Mouse (Mus musculus) lung, embryonic 14.5 days (tissue): ENCODE data around the gene Lhx6. TPM values are rescaled to one million over a fixed set of nuclear protein-coding genes. Genes with fewer than 3 reads are reported as not detected.
A peak's percentile ranks its signal among the peaks of the same experiment; 100 is the strongest.
"Not testable (repeated sequence)": the region's sequence is repeated elsewhere in the genome, so short reads cannot be mapped to it uniquely, and the experiment has no call there.

Source experiments
- ATAC-seq: fragments of 200-750 bp; cut with Nextera tagmentation; 2 replicates; pipeline ENCODE4 v1.8.0; 2017; ENCODE audit warnings: mild to moderate bottlenecking, moderate TSS enrichment, moderate library complexity; ENCODE audit not compliant: insufficient read depth
- DNase-seq: peaks from one replicate; pipeline ENCODE4 v3.0.0-alpha.2; 2015
- H3K27ac ChIP-seq: fragments of 300-500 bp; sonication (generic); 2 replicates; pipeline ENCODE4 v1.5.1; 2014; ENCODE audit warnings: low read depth, mild to moderate bottlenecking, moderate library complexity
- H3K27me3 ChIP-seq: fragments of 300-500 bp; sonication (generic); 2 replicates; pipeline ENCODE4 v1.6.1; 2014; ENCODE audit warnings: low read length, control low read depth; ENCODE audit not compliant: insufficient read depth
- H3K36me3 ChIP-seq: fragments of 300-500 bp; sonication (generic); 2 replicates; pipeline ENCODE4 v1.6.1; 2014; ENCODE audit warnings: control low read depth; ENCODE audit not compliant: insufficient read depth
- H3K4me1 ChIP-seq: fragments of 300-500 bp; sonication (generic); 2 replicates; pipeline ENCODE4 v1.6.1; 2014; ENCODE audit warnings: antibody characterized with exemption, control low read depth; ENCODE audit not compliant: insufficient read depth
- H3K4me2 ChIP-seq: fragments of 300-500 bp; sonication (generic); 2 replicates; pipeline ENCODE4 v1.6.1; 2014; ENCODE audit warnings: mild to moderate bottlenecking
- H3K4me3 ChIP-seq: fragments of 300-500 bp; sonication (generic); 2 replicates; pipeline ENCODE4 v1.5.1; 2014; ENCODE audit warnings: low read depth, low read length
- H3K9ac ChIP-seq: fragments of 300-500 bp; sonication (generic); 2 replicates; pipeline ENCODE4 v1.6.1; 2014
- H3K9me3 ChIP-seq: fragments of 300-500 bp; sonication (generic); 2 replicates; pipeline ENCODE4 v1.6.1; 2016; ENCODE audit warnings: low read depth, low read length, control low read depth
- CTCF ChIP-seq: IDR thresholded peaks from 2 replicates; pipeline ENCODE4 v1.5.1; 2016; ENCODE audit warnings: antibody characterized with exemption, low read depth
- WGBS: fragments of 180-500 bp; shearing (Covaris S2); extraction: QIAGEN DNeasy Blood & Tissue Kit; methylation state at CpG from one replicate; pipeline ENCODE4 v1.1.7; 2014; 5-methylcytosine and 5-hydroxymethylcytosine counted together
- polyA plus RNA-seq: library from polyadenylated mRNA; unstranded; fragments of >200 nt; fragmentation: Nextera tagmentation; extraction: Ambion mirVana; gene quantifications from 2 replicates; pipeline ENCODE4 v1.2.1, GENCODE M21; 2014

Gene Lhx6
- 10.8 and 12.8 TPM in 2 replicates for polyA plus RNA-seq

DNA sequence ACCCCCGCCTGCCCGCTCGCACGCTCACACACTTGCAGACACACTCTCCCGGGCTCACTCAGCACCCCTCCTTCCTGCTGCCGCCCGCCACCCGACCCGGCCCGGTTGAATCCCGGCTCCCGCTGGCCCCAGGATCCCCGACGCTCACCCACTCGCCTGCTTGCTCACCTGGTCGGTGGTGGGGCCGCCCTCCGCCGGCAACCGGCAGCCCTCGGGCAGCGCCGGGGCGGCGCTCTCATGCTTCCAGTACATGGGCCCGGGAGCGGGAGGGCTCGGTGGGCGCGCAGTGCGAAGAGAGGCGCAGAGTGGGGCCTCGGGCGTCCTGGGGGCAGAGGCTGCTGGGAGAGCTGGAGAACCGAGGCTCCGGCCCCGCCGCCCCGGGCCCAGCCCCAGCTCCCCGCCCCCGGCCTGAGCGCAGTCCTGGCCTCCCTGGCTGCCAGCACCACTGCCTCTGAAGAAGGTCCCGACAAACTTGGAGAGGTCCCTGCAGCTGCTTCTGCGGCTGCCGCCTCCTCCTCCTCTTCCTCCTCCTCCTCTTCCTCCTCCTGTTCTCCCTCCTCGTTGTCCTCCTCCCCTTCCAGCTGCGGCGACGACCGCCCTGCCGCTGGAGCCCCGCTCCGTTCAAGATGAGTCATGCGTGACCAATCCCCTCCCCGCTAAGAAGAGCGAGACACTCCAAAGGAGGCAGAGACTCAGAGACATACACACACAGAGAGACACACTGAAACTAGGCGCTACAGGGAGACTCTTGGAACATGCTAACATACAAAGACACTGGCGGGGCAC is at the start of gene Lhx6:
Lhx6 (minus strand) TSS at position 453 of the 786 bp plus-strand sequence.
- peak within 1 kb of the TSS; percentile 46 for H3K4me3 ChIP-seq
- peaks cover 93% of the 10 kb centered on the region for H3K27me3 ChIP-seq
- no peaks in the 10 kb centered on the region for H3K9me3 ChIP-seq
- H3K36me3 ChIP-seq: no peaks in the 10 kb centered on the region
- H3K27ac ChIP-seq: peak within 1 kb of the TSS; percentile 46; the same call in 1 of the 2 replicates
- H3K9ac ChIP-seq: peak within 1 kb of the TSS; percentile 48
- peak; percentile 45; the same call in 1 of the 2 replicates for ATAC-seq
- WGBS: under 1% methylated on average over 57 of the region's 58 CpGs
- no peak for TF ChIP-seq CTCF
- peak within 1 kb of the TSS; percentile 71 for H3K4me2 ChIP-seq
- DNase-seq: peak; percentile 36
- H3K4me1 ChIP-seq: 0 out of 2 replicates have a peak, but pooled peaks cover 3% of the 10 kb centered on the region

GRCm38 (mm10) chr2:36152401-36152800 is 47.2 kb upstream of the Lhx6 start:
- H3K4me2 ChIP-seq, H3K27ac ChIP-seq, H3K9ac ChIP-seq, ATAC-seq, H3K4me1 ChIP-seq, DNase-seq, H3K4me3 ChIP-seq, H3K27me3 ChIP-seq, H3K9me3 ChIP-seq: not testable (repeated sequence)
- H3K36me3 ChIP-seq: peaks cover 31% of the 10 kb centered on the region
- 90% methylated on average over 4 of the region's 4 CpGs for WGBS

DNA sequence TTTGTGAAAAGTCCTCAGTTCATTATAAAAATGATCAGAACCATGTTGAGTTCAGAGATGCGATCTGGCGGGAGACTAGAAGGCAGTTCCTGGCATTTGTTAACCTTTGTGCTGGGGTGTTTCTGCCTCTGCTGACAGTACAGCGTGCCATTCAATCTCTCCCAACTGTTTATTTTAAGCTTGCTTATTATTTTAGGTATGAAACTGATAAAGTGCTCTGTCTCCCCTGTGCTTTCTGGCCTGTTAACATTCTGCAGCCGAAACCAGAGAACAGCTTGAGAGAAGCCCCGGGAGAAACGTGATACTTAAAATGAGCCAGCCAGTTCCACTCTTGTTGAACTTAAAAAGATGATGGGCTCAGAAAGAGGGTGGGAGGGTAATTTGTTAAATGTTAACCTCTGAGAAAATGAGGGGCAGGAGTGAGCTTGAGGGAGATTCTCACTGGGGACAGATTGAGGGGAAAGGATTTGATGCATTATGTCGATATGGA is 43.7 kb upstream of the Lhx6 start:
- no peak overlapping the region for H3K4me2 ChIP-seq
- H3K27ac ChIP-seq: no peak overlapping the region
- no peaks in the 10 kb centered on the region for H3K9me3 ChIP-seq
- H3K4me1 ChIP-seq: no peaks in the 10 kb centered on the region
- WGBS: 49% methylated on average over 7 of the region's 7 CpGs
- DNase-seq: no peak
- ATAC-seq: no peak
- no peaks in the 10 kb centered on the region for H3K27me3 ChIP-seq
- H3K4me3 ChIP-seq: no peak overlapping the region
- H3K36me3 ChIP-seq: peaks cover 23% of the 10 kb centered on the region
- H3K9ac ChIP-seq: no peak overlapping the region
- TF ChIP-seq CTCF: no peak

DNA sequence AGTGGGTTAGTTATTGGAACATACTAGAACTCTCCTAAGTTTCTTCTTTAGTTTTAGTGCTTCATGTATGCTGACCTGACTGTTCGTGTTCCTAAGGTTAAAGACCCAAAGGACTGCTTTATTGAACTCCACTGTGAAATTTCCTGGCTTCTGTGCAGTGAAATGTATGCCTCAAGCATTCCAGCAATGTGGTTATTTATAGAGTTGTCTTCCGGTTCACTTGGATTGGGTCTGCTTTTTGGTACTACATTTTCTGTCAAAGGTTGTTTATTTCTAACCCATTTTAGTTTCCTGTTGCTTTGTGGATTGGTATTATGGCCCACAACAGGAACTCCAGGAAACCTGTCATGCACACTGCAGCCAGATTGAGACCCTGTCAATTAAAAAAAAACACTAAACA is 33.9 kb upstream of the Lhx6 start:
- peaks cover 7% of the 10 kb centered on the region; the same call in 1 of the 2 replicates for H3K4me1 ChIP-seq
- 45% methylated on average over 2 of the region's 2 CpGs for WGBS
- DNase-seq (peak; percentile 52), ATAC-seq (no peak)
- no peaks in the 10 kb centered on the region for H3K9me3 ChIP-seq
- peaks cover 21% of the 10 kb centered on the region for H3K36me3 ChIP-seq
- no peak overlapping the region for H3K4me3 ChIP-seq
- no peak overlapping the region for H3K9ac ChIP-seq
- peak overlapping the region; percentile 55 for H3K27ac ChIP-seq
- 0 out of 2 replicates have a peak overlapping the region, but pooled peaks have one; percentile 7 for H3K4me2 ChIP-seq
- no peak for TF ChIP-seq CTCF
- no peaks in the 10 kb centered on the region for H3K27me3 ChIP-seq

- H3K27ac ChIP-seq: peak within 1 kb of the TSS; percentile 92
- under 1% methylated on average over 50 of the region's 50 CpGs for WGBS
- no peaks in the 10 kb centered on the region for H3K9me3 ChIP-seq
- peak within 1 kb of the TSS; percentile 78 for H3K4me3 ChIP-seq
- peak within 1 kb of the TSS; percentile 86 for H3K4me2 ChIP-seq
- DNase-seq: peak; percentile 95
- TF ChIP-seq CTCF: no peak
- peak within 1 kb of the TSS; percentile 82 for H3K9ac ChIP-seq
- ATAC-seq: peak; percentile 98
- no peaks in the 10 kb centered on the region for H3K27me3 ChIP-seq
- H3K4me1 ChIP-seq: peaks cover 7% of the 10 kb centered on the region; the same call in 1 of the 2 replicates
- peaks cover 28% of the 10 kb centered on the region for H3K36me3 ChIP-seq
These were observed 31.2 kb upstream of the Lhx6 start, which contains the start of the genes Mrrf and Rbm18 for GRCm38 (mm10) chr2:36136300-36136941. Gene Mrrf, plus strand, starts transcription at chr2:36136389. Gene Rbm18, minus strand, starts transcription at chr2:36136773.

- peak overlapping the region; percentile 86 for H3K4me2 ChIP-seq
- DNase-seq (no peak), ATAC-seq (no peak)
- H3K27me3 ChIP-seq: no peaks in the 10 kb centered on the region
- H3K9ac ChIP-seq: peak overlapping the region; percentile 82
- H3K27ac ChIP-seq: peak overlapping the region; percentile 92
- peaks cover 7% of the 10 kb centered on the region; the same call in 1 of the 2 replicates for H3K4me1 ChIP-seq
- no peak for TF ChIP-seq CTCF
- peak overlapping the region; percentile 78 for H3K4me3 ChIP-seq
- H3K36me3 ChIP-seq: peaks cover 33% of the 10 kb centered on the region
- H3K9me3 ChIP-seq: no peaks in the 10 kb centered on the region
- 1% methylated on average over 4 of the region's 4 CpGs for WGBS
These were observed 30.7 kb upstream of the Lhx6 start for GRCm38 (mm10) chr2:36135887-36136286.

GRCm38 (mm10) chr2:36129051-36129450 is 23.8 kb upstream of the Lhx6 start:
- Histone ChIP-seq H3K4me1 (no peaks in the 10 kb centered on the region), H3K9me3 (no peaks in the 10 kb centered on the region), H3K4me3 (no peak overlapping the region), H3K4me2 (no peak overlapping the region), H3K27me3 (no peaks in the 10 kb centered on the region), H3K27ac (no peak overlapping the region), H3K36me3 (peaks cover 66% of the 10 kb centered on the region), H3K9ac (no peak overlapping the region)
- DNase-seq (peak; percentile 26), ATAC-seq (no peak)
- 78% methylated on average over 3 of the region's 3 CpGs for WGBS
- TF ChIP-seq CTCF: no peak
